Mouse (Mus musculus) urinary bladder, adult 18-20 months (tissue): ENCODE measurements around the gene Klk1b1.
"Not testable (repeated sequence)": the region's sequence is repeated elsewhere in the genome, so short reads cannot be mapped to it uniquely, and the experiment has no call there.

Experiments
- DNase-seq, 2 experiments: peaks; one replicate each; pipeline ENCODE4 v3.0.0; 2022; ENCODE audit warnings: low spot score in 2 of 2, mixed read lengths in 2 of 2

The Klk1b1 gene

GRCm38 (mm10) chr7:44004847-44005246 is 38.3 kb downstream of the Klk1b1 start:
- no peak for DNase-seq

GRCm38 (mm10) chr7:44011868-44012267 is 45.3 kb downstream of the Klk1b1 start, which contains the start of gene Klk1b26:
TSS of gene Klk1b26 (plus strand) at chr7:44012168.
- DNase-seq, result not testable (repeated sequence)

- DNase-seq, result not testable (repeated sequence)
These were observed 48.1 kb downstream of the Klk1b1 start for GRCm38 (mm10) chr7:44014666-44015065.

GRCm38 (mm10) chr7:44015071-44015470 is 48.5 kb downstream of the Klk1b1 start:
- DNase-seq, result no peak
